Mouse (Mus musculus) kidney, adult 2 months (tissue): Measurements from ENCODE around the gene Nit1.

Source experiments
- CTCF ChIP-seq: fragments of 200-500 bp; conservative IDR thresholded peaks from 2 replicates; pipeline ENCODE4 v1.5.1; 2011; ENCODE audit warnings: low read depth, mild to moderate bottlenecking, control low read depth, low read length, moderate library complexity, mixed read lengths; ENCODE audit not compliant: insufficient read depth, insufficient read length
- POLR2A ChIP-seq: fragments of 200-500 bp; IDR thresholded peaks from one replicate; pipeline ENCODE4 v1.6.1; 2011; ENCODE audit warnings: low read depth, low read length, control low read depth

DNA sequence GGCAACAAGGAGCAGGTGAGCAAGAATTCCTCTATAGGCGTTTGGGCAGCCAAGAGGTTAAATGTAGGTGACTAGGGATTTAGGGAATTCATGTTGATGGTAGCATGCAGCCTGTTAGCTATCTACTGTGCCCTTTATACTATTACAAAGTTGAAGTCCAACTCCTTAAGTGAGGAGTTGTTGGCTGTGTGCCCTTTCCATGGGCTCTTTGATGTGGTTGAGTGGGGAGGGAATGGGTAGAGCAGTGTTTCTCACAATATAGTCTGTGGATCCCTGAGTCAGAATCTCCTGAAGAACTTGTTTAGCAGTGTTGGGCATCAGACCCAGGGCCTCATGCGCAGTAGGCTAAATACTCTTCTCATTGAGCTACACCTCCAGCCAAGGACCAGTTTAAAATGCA is 11.4 kb upstream of the Nit1 start:
- TF ChIP-seq POLR2A (no peak), CTCF (no peak)
